Mouse (Mus musculus) adipocyte (in vitro differentiated cells): ENCODE measurements at regions not wholly inside any gene's neighbourhood (a gene's known extent, or its start where the extent isn't known, plus 50 kb on each side); places are given as distances from the start of the nearest gene placed in this dataset.

Experiments
- DNase-seq: peaks from one replicate; pipeline ENCODE4 v3.0.0-alpha.2; 2016; ENCODE audit warnings: low spot score

- no peak for DNase-seq
Observed at GRCm38 (mm10) chr9:52377761-52378160, 209.4 kb upstream of the Zc3h12c start.

- no peak for DNase-seq
Observed at GRCm38 (mm10) chr9:52376914-52377313, 208.5 kb upstream of the Zc3h12c start.

GRCm38 (mm10) chr9:52371296-52371695 is 202.9 kb upstream of the Zc3h12c start:
- no peak for DNase-seq

GRCm38 (mm10) chr9:52368911-52369310 is 200.5 kb upstream of the Zc3h12c start:
- DNase-seq: no peak

- DNase-seq: no peak
Observed at GRCm38 (mm10) chr9:52368080-52368479, 199.7 kb upstream of the Zc3h12c start.

GRCm38 (mm10) chr9:52366046-52366445 is 197.7 kb upstream of the Zc3h12c start:
- DNase-seq: no peak

- DNase-seq: no peak
Observed at GRCm38 (mm10) chr9:52361599-52361998, 193.2 kb upstream of the Zc3h12c start.

- no peak for DNase-seq
Observed at GRCm38 (mm10) chr9:52359416-52359815, 191.0 kb upstream of the Zc3h12c start.

GRCm38 (mm10) chr9:52356549-52356948 is 188.2 kb upstream of the Zc3h12c start:
- no peak for DNase-seq

- no peak for DNase-seq
Observed at GRCm38 (mm10) chr9:52355187-52355982, 187.0 kb upstream of the Zc3h12c start.

GRCm38 (mm10) chr9:52348536-52349527 is 180.5 kb upstream of the Zc3h12c start:
- no peak for DNase-seq

GRCm38 (mm10) chr9:52344177-52344877 is 176.0 kb upstream of the Zc3h12c start:
- no peak for DNase-seq

GRCm38 (mm10) chr9:52341029-52341428 is 172.7 kb upstream of the Zc3h12c start:
- DNase-seq: no peak

GRCm38 (mm10) chr9:52337786-52338322 is 169.5 kb upstream of the Zc3h12c start:
- no peak for DNase-seq

GRCm38 (mm10) chr9:52334767-52335166 is 166.4 kb upstream of the Zc3h12c start:
- no peak for DNase-seq

- no peak for DNase-seq
Observed at GRCm38 (mm10) chr9:52333884-52334283, 165.5 kb upstream of the Zc3h12c start.

GRCm38 (mm10) chr9:52331748-52332147 is 163.4 kb upstream of the Zc3h12c start:
- no peak for DNase-seq

- no peak for DNase-seq
Observed at GRCm38 (mm10) chr9:52330652-52331051, 162.3 kb upstream of the Zc3h12c start.

GRCm38 (mm10) chr9:52324347-52324746 is 156.0 kb upstream of the Zc3h12c start:
- DNase-seq: no peak

GRCm38 (mm10) chr9:52323757-52324156 is 155.4 kb upstream of the Zc3h12c start:
- DNase-seq: no peak

GRCm38 (mm10) chr9:52323226-52323625 is 154.9 kb upstream of the Zc3h12c start:
- no peak for DNase-seq

GRCm38 (mm10) chr9:52301521-52301920 is 133.1 kb upstream of the Zc3h12c start:
- no peak for DNase-seq
